Mouse (Mus musculus) heart, adult 8-10 months (tissue): Measurements from ENCODE around the gene Disp3. TPM values are rescaled to one million over a fixed set of nuclear protein-coding genes. Genes with fewer than 3 reads are reported as not detected.

Source experiments
- DNase-seq: peaks from one replicate; pipeline ENCODE4 v3.0.0; 2022; ENCODE audit warnings: low spot score
- total RNA-seq, 4 experiments: library from RNA; stranded (reverse); gene quantifications; 2 replicates each; pipeline ENCODE4 v1.2.4; 2022

Disp3 gene
- total RNA-seq, 4 experiments from 2014 or later, result 0.06 TPM; not detected in 3

DNA sequence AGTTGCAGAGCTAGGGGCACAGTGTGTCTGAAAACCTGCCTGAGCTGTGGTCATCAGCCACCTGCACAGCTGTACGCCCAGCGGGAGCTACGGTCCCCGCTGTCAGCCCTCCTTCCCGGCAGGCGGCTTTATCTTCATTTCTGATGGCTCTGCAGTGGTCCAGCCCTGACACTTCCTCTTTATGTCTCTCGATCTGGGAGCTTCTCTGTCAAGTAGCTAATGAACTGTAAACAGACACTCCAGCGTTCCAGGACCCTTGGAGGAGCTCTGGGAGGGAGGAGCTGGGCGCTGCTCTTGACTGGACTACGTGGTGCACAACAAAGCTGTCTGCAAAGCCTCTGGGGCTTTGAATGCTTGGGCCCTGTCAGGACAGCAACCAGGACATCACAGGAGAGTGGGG is 67.1 kb downstream of the Disp3 start:
- no peak for DNase-seq

DNA sequence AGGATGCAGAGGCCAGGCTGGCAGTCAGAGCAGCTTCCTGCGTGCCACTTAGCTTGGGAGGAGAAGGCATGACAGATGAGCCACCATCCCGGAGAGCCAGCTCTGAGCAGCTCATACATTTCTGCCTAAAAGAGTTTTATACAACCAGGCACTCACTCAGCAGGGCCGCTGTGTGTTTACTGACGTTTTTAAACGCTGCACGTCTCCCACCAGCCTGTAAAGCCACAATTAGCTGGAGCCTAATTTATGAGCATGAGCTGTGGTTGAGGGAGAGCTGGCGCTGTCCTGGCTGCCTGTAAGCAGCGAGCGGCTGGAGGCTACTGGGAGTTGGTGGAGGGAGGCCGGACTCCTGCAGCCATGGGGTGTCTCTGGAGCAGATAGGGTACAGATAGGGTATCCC is 69.5 kb downstream of the Disp3 start:
- no peak for DNase-seq

DNA sequence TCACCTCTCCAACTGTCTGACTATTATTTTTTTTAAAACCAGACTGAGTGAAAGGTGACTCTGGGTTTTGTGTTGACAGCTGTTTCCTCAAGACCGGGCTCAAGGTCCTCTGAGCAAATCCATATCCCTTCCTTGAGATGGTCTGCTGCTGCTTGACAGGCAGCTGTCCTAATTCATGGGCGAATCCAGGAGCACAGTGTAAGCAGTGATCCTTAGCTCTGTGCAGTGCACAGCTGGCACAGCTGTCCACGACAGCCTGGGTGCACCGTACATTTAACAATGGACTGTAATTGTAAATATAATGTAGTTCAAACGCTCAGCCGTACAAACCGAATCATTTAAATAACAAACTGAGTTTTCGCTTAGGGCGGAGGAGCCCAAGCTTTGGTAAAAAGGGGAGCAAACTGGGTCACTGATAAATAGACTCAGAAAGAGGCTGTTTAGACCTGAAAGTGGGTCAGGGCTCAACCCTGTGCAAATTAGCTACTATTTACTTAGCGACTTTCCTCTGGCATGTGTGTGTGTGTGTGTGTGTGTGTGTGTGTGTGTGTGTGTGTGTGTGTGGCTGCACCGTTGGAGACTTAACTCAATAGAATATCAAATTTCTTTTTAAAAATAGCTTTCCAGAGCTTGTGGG is 72.4 kb downstream of the Disp3 start:
- DNase-seq, result no peak

DNA sequence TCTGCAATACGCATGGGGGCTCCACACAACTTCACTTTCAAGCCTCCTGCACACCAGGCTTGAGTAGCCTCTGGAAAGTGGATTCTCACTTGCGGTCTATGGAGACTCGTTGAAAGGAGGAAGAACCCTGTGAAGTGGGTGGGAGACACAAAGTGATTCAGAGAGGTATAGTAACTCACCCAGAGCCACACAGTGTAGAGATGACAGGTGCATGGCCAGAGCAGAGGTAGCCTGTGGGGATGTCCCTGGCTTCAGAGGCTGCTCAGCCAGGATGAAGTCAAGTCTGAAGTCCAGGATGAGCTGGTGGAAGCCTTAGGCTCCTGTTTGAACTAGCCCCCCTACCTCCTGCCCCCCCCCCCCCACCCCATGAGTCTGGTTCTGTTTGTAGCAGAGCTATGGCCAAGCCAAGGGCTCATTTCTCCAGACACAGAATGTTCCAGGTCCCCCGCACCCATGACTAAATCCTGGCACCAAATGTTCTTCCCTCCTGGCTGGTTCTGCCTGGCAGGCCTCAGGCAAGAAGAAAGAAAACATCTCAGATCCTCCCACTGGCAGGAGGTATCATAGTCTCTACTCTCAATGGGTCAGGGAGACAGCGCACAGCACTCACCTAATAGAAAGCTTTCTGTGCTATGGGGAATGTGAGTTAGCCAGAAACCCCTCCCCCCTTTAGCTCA is 73.2 kb downstream of the Disp3 start:
- no peak for DNase-seq

DNA sequence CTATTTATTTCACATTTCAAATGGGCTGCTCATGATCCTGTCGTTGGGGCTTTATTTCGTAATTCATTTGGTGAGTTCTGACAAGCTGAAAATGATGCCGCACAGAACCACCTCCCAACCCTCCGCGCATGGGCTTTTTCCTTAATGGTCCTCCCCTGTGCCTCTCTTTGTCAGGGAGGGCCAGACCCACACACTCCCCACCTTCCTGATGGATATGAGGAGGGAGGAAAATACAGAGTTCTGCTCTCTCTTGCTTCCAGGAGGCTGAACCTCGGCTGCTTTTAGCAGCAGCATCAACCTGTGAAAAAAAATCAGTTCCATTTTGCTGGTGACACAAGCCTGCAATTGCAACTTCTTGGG is 82.9 kb downstream of the Disp3 start:
- no peak for DNase-seq

DNA sequence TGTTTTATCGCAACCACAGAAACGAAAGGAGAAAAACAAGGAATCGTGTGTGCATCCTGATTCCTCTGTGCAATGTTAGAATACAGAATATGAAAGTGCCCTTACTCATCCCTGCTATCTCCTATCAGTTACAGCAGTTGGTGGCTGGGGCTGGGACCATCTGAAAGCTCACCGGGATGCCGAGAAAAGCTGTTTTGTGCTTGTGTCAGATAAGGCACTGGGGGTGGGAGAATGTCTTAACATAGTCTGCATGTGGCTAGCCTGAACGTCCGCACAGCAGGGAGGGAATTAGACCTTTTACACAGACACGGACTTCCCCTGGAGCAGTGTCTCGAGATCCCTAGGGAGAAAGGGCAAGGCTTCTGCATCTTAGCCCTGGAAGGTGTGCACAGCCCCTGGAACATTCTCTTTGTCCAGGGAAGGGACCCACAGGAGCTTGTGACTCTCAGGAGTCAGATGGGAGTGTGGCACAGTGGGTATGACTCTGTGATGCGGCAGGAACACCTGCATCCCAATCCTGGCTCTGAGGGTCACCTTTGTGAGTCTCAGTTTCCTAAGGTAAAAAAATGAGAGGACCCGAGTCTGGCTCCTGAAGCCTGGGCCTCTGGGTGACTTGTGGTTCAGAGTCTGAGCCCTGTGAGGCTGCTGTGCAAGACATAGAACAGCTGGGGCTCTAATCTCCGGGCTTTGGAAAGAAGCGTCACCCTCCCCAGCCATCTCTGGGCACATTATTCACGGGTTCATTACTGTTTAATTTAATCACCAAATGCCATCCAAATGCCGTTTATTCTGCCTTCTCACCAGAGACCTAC is 83.5 kb downstream of the Disp3 start:
- no peak for DNase-seq

DNA sequence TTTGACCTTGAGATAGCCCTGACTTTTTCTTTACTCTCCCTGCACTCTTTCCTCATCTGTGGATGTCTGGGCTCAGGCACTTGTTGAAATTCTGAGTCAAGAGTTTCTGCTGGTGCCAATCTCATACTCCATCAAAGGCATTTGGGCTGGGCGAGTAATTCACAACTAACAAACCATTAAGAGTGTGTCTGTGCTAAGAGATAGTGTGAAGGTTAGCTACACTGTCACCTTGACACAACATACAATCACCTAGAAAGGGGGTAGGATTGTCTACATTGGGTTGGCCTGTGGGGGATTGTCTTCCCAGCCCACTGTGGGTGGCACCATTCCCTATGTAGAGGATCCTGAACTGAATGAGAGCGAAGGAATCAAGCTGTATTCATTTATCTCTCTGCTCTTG is 84.2 kb downstream of the Disp3 start:
- DNase-seq, result no peak

DNA sequence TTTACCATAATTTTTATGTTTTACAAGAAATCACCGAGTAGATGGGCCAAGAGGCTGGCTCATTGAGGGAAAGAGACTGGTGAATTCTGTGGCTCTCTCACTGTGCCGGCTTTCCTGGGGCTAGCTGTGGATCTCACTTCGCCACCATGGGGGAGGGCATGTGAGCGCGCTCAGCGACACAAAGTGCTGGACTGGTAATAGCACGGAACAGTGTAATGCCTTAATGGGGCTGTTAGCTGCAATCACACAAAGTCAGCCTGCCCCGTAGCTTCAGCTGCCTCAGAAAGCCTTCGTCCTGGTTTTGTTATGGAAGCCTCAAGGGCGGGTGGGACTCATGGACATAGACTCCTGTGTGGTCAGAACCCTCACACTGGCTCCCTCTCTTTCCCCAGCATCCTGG is 89.0 kb downstream of the Disp3 start:
- DNase-seq, result no peak

DNA sequence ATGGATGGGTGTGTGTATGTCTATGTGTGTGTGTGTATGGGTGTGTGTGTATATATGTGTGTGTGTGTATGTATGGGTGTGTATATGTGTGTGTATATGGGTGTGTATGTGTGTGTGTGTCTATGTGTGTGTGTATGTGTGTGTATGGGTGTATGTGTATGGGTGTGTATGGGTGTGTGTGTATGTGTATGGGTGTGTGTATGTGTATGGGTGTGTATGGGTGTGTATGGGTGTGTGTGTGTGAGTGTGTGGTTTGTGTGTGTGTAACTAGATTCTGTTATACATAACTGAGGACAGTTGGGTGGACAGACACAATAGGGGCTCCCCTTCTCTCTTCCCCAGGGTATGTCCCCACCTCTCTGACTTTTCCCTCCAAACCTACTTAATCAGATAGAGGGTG is 93.4 kb downstream of the Disp3 start:
- no peak for DNase-seq

DNA sequence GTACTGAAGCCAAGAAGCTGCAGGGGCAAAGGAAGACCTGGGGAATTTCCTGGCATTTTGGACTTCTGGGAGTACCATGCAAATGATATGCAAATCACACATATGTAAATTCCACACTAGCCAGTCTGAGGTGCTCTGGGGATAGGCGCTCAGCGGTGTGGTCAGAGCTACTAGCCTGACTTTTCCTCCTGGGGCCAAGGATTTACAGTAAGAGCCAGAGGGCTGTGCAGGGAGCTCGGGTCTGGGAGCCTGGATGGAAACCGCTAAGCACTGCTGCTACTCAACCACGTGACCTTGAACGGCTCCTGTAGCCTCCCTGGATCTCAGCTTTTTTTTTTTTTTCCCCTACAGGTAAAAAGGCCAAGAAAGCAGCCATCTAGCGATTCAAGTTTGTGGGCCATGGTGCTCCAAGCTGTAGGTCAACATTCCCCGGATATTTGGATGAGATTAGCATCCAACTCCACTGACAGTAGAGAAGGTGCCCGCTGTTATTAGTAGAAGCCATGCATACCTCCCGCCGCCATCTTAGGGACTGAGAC is 95.0 kb downstream of the Disp3 start:
- no peak for DNase-seq

Other genes with a start within 250 kb of the Disp3 start
- 1 to 10 TPM; 7.1 to 9.8 (median 8.9) TPM for gene Clcn6, start 249.1 kb downstream of the Disp3 start, total RNA-seq
- 1 to 10 TPM; 8.0 to 9.8 (median 8.6) TPM for gene Mthfr, start 248.9 kb downstream of the Disp3 start, total RNA-seq
- 10 to 100 TPM; 45.2 to 51.5 (median 48.2) TPM for gene Agtrap, start 199.9 kb downstream of the Disp3 start, total RNA-seq
- gene Mad2l2, start 157.6 kb downstream of the Disp3 start, total RNA-seq, result 10 to 100 TPM in 3 of 4 experiments, 1 to 10 TPM in 1; 6.9 to 13.6 (median 11.7) TPM
- gene Draxin, start 157.3 kb downstream of the Disp3 start, total RNA-seq, result under 1 TPM; 0.06 to 0.20 (median 0.07) TPM
- 10 to 100 TPM; 36.1 to 44.0 (median 39.6) TPM for gene Fbxo6, start 135.8 kb downstream of the Disp3 start, total RNA-seq
- 10 to 100 TPM; 25.2 to 33.4 (median 25.5) TPM for gene Fbxo44, start 127.5 kb downstream of the Disp3 start, total RNA-seq
- under 1 TPM; 0.27 to 0.57 (median 0.31) TPM for gene Fbxo2, start 127.3 kb downstream of the Disp3 start, total RNA-seq
- 10 to 100 TPM; 14.7 to 19.5 (median 16.1) TPM for gene Ubiad1, start 156.8 kb upstream of the Disp3 start, total RNA-seq
- gene Mtor, start 160.6 kb upstream of the Disp3 start, total RNA-seq, result 10 to 100 TPM; 43.9 to 59.9 (median 52.8) TPM
- 1 to 10 TPM in 2 of 4 experiments, under 1 TPM in 2; 0.72 to 1.8 (median 1.3) TPM for gene Angptl7, start 212.5 kb upstream of the Disp3 start, total RNA-seq